Mouse (Mus musculus): ENCODE results near the gene Dera. TPM values are rescaled to one million over a fixed set of nuclear protein-coding genes. Genes with fewer than 3 reads are reported as not detected.

Dera gene
- polyA plus RNA-seq, 1 experiment from 2014 or later = 47.7 TPM

Other genes with a start within 250 kb of the Dera start
- gene Eps8, start 99.7 kb upstream of the Dera start, polyA plus RNA-seq (2015; fragmentation: Nextera tagmentation; extraction: Ambion mirVana) = 17.8 and 22.2 TPM in 2 replicates
- gene Strap, start 19.5 kb upstream of the Dera start, polyA plus RNA-seq (2015; fragmentation: Nextera tagmentation; extraction: Ambion mirVana) = 114 and 124 TPM in 2 replicates